Mouse (Mus musculus) urinary bladder, postnatal 25 days (tissue): ENCODE measurements around the gene Ece2.

Source experiments
- DNase-seq: peaks from one replicate; pipeline ENCODE4 v3.0.0; 2022; ENCODE audit warnings: low spot score

Ece2 gene

DNA sequence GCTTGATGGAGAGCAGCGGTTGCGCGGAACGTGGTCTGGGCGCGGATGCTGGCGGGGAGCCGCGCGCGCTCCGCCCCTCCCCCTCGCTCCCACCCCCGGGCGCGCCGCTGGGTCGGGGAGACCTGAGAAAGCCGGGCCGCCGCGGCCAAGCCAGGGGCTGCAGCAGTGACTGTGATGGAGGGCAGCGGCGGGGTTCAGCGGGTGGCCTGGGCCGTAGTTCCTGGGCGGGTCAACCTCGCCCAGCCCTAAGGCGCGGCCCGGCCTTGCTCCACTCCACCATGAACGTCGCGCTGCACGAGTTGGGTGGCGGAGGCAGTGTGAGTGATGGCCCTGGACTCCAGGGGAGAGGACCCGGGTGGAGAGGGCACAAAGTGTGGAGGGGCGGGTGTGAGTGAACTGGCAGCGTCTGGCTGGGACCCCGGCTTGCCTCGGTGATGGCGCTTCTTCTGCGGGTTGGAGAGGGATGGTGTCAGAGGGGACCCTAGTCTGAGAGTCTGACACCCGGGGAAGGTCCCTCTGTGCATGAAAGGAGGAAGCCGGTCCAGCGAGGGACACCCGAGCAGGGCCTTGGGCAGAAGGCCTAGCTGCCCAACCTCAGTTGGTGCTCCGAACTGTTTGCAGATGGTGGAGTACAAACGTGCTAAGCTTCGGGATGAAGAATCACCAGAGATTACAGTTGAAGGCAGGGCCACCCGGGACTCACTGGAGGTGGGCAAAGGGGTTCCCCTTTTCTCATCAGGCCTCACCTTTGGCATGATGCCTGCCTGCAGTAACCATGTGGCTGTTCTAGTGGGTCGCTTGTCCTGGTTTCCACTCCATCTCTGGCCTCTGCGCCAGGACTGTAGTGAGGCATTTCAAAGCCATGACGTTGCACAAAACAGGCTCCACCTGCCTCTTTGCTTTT, at the start of gene Ece2:
Gene Ece2 (plus strand): TSS at position 98 of the 904 bp plus-strand sequence.
- DNase-seq, result no peak

DNA sequence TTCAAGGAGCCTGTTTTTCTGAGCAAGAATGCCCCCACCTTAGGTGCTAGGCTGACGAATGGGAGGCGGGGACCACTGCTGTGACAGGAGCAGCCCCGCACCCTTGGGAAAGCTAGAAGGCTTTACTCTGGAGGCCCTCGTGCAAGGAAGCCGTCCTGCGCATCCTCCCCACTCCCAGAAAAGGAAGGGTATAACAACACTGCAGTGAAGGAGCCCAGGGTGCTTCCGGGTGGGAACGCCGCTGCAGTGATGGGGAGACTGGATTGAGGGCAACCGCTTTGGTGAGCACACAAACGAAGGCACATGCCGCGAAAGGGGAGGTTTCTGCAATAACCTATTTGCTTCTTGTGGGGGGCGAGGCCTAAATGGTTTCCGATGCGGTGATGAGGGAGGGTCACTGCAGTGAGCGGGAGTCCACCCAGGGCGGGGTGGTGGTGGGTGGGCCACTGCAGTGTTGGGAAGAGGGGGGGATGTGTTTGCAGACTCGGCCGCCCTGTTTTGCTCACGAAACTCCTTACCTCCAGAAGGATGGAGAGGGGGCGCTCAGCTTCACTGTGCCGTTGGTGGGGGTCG, 40.2 kb upstream of the Ece2 start, which contains the start of gene Vwa5b2:
Gene Vwa5b2 (plus strand): TSS at position 106 of the 573 bp plus-strand sequence.
- DNase-seq, result no peak

DNA sequence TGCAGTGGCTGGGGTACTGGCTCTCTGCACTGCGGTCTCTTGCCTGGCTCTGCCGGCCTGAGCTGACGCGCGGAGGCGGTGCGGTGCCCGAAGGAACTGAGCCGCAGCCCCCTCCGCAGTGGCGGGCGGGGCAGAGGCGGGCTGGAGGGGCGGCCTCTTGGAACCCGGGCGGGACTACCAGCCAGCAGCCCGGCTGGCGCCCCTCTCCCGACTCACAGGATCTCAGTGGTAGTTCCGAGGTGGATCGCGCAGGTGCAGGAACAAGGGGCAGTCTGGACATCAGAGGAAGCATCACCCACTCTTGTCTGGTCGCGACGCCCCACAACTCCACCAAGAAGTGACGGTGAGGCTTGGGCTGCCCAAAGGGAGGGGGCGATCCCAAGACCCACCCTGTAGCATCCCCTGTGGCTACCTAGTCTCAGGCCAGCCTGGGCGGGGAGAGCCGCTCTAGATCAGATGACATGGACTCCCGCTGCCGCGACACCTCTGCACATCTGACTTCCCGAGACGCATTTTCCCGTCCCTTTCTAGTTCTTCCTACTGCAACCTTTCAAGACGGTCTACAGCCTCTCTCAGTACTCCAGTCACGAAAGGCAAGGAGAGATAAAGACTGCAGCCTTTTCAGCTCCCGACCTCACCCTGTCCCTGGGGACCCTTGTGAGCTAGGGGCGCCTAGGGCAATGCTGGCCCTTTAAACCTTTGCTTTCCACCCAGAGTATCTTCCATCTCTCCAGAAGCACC, 39.5 kb upstream of the Ece2 start:
- DNase-seq, result no peak

DNA sequence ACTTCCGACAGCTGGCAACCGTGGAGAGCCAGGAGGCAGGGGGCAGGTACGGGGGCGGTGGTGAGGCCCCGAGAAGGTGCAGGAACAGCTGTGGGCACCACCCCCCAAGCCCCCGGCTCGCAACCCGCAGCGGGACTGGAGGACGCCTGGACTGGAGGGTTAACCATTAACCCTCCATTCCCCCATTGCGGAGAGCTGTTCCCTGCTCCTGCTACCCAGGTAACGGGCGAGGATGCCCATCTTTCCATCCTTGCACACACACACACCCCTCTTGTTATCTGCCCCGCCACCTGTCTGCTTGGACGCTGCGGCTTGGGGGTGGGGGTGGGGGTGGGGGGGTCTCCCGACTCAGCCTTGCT, 39.0 kb upstream of the Ece2 start:
- no peak for DNase-seq

DNA sequence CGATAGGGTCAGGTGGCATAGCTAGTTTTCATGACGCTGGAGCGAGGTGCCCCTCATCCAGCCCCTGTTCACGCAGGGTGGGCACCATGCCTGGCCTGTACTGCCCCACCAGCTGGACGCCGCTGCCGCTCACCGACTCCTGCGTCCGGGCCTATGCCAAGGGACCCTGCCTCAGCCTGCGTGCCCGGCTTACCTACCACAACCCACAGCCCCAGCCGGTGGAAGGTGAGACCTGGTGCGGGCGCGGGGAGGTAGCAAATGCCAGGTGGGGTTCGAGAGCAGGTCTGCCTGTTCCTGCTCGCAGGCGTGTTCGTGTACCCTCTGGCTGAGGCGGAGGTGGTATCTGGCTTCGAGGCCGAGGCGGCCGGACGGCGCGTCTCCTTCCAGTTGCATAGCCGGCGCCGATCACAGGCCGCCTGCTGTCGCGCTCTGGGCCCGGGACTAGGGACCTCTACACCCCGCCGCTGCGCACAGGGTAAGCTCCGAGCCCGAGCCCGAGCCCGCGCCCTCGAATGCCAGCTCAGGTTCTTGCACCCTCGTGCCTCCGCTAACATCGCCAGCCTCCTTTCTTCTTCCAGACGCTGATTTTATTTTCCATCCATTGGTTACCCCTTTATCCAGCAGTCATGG, 38.4 kb upstream of the Ece2 start:
- DNase-seq, result no peak

DNA sequence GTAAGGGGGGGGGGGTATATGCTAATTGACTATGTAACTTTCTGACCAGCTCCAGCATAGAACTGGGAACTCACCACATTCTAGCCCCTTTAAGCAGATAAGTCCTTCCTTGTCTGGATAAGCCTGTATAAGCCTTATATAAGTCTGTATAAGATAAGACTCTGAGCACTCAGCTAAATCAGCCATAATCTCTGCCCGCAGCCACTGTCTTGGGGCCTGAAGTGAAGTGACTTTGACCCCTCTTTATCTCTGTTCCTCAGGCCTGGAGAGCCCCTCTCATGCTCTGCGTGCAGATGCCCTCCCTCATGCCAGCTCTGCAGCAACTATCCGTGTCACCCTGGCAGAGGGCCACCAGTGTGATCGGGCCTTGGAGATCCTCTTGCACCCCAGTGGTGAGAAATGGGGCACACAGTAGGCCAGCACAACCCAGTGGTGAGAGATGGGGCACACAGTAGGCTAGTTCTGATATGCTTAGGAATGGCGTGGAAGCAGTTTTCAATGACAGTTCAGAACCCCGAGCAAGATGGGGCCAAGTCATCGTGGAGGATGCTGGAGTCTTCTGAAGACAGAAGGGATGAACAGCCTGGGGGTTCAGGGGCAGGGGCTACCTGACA, 34.5 kb upstream of the Ece2 start:
- no peak for DNase-seq

DNA sequence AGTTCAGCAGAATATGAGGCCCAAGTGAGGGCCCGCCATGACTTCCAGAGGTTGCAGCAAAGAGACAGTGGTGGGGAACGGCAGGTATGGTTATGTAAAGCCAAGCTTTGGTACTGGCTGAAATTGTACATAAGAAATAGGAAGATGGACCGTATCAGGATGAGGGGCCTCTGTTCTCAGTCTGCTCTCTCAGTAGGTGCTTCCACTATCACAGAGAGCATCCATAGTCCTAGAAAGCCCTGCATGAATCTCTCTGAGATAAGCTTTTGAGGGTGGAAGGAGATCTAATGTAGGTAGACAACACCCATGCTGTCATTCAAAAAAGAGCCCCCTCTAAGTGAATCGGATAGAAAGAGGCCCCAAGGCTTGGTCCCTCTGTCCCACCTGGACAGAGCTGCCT, 33.9 kb upstream of the Ece2 start:
- no peak for DNase-seq

DNA sequence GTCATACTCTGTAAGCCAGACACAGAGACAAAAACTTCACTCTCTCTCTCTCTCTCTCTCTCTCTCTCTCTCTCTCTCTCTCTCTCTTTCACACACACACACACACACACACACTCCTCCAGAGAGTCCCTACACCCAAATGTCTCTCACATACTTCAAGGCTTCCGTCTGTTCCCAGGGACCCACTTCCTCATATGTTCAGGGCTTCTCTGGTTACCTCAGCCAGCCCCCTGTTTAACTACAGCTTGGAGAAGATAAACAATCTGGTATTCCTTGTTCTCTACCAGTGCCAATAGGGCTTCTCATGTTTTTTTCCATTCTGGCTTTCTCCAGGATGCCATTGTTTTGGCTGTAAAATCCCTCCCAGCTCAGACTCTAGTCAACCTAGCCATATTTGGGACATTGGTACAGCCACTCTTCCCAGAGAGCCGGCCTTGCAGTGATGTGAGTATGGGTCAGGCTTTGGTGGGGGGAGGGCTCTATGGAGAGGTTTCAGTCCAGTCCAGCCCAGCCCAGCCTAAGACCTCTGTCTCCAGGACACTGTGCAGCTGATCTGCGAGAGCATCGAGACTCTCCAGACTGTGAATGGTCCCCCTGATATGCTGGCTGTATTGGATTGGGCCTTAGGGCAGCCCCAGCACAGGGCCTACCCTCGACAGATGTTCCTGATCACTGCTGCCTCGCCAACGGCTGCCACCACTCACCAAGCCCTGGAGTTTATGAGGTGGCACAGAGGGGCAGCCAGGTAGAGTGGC, 32.8 kb upstream of the Ece2 start:
- no peak for DNase-seq

DNA sequence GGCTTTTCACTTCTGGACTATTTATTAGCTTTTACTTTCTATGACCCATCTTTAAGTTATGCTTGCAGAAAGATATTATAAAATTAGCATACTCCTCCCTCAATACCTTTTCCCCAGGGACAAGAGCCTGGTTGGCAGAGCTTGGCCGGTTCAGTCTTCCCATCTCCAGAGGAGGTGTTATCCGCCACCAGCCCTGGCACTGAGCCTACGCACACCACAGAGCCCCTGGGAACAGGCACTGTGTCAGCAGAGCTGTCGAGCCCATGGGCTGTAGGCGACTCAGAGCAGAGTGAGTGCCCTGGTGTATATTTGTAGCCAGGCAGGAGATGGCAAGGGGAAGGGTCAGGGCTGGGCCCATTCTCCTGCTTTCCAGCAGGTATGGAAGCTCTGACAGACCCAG, 29.1 kb upstream of the Ece2 start:
- DNase-seq, result no peak

DNA sequence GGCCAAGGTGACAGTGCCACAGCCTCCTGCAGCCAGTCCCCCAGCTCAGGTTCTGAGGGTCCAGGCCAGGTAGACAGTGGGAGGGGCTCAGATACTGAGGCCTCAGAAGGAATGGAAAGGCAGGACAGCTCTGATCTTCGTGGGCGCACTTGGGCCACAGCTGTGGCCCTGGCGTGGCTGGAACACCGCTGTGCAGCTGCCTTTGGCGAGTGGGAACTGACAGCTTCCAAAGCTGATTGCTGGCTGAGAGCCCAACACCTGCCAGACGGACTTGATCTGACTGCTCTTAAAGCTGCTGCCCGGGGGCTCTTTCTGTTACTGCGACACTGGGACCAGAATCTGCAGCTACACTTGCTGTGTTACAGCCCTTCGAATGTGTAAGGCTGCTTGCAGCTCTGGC, 24.9 kb upstream of the Ece2 start:
- no peak for DNase-seq

DNA sequence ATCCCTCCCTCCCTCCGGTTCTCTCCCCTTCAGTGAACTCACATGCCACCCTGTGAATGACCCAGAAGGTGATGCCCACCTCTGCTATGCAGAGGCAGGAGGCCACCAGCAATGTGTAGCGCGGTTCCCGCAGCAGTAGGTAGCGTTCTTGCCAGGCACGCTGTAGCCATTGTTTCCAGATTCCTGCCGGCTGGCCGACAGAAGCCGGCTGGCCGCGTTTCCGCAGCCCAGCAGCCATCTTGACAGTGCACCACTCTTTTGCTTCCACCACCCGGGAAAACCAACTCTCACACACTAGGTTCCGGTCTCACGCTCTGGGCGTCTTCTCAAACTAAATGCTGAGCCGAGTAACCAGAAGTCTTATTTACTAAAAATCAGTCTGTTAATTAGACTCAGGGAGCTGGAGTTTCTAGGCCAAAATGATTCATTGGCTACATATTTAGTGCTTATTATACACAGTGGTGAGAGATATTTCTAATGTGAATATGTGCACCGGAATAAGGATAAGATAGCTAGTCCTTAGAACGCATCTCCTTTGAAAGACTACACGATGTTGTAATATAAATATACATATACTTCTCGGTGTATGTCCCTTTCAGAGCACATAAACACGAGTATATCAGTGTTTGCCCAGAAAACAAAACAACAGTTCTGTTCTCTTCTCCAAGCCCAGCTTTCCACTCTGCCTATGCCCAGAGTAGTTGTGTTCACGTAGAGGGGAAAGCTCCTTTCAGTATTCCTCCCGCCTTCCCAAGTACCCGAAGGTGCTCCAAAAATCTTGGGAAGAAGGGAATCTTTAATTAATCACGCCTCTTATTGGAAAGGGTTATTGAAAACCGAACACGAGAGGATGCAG, 18.9 kb upstream of the Ece2 start:
- peak; percentile 69 for DNase-seq

DNA sequence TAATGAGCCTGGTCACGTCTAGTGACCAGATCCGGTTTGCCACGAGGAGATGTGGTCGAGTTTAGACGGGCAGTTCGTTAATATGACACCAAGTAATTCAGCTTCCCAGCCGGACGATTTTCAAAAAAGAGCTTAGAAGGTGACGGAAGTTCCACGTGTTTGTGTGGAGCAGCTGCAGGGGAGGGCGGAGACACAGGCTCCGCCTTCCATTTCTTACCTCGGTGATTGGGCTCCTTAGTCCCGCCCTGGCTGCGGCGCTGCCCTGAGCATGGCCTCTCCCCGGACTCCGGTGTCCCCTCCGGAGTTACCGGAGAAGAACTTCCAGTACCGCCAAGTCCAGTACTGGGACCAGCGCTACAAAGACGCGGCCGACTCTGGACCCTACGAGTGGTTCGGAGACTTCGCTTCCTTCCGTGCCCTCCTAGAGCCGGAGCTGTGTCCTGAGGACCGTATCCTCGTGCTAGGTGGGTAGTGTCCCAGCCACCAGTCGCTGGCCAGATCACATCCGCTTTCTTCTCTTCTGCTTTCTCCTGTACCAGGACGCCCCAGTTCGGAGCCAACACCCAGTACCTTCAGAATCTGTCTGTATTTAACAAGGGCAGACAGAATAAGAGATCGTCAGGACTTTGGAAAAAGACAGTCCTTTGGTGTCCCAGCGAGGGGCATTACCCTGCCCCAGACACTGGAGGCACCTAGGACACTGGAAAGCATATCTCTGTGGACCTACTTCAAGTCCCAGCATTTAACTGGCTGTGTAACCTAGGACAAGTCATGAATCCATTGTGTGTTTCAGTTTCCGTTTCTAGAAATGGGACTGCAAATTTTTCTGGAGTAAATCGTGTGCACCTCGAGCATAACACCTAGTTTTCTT, 18.0 kb upstream of the Ece2 start, which contains the start of the genes Eef1akmt4, Gm49333 and Alg3:
Gene Eef1akmt4 (plus strand): TSS at position 237 of the 871 bp plus-strand sequence.
Gene Gm49333 (plus strand): TSS at position 254 of the 871 bp plus-strand sequence.
Gene Alg3 (minus strand): TSS at position 379 of the 871 bp plus-strand sequence.
- DNase-seq, result peak; percentile 72

DNA sequence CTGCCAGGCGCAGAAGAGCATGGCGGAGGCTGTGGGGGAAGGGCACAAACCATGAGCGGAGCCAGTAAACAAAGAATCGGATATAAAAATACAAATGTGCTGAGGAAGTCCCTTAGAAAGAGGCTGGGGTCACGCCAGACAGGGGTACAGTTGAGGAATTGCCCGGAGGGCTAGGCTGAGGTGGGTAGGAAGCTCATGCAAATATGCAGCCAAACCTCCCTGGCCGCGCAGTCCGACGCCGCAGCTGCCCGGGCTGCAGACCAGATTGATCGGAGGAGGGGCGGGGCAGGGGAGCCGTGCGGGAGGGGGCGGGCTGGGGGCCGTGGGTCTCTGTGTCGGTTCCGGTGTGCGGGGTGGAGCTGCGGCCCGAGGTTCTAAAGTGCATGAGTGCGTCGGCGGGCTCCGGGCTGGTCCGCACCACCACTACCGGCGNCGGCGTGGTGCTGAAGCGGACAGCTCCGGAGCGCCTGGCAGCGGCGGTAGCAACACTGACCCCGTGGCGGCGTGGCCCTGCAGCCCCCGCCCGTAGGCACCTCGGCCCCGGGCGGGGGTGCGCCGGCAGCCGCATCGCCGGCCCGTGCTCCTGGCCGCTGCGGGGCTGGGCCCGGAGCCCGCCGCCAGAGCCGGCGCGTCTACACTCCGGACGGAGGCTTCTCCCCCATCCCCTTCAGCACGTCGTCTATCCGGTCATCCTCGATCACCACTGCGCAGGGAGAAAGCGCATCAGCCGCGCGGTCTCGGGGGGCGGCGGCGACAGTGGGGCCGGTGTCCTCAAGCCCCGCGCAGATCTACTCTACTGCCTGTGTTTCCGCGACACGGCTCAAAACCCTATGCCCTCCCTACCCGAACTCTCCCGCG, 9.9 kb upstream of the Ece2 start:
- no peak for DNase-seq

DNA sequence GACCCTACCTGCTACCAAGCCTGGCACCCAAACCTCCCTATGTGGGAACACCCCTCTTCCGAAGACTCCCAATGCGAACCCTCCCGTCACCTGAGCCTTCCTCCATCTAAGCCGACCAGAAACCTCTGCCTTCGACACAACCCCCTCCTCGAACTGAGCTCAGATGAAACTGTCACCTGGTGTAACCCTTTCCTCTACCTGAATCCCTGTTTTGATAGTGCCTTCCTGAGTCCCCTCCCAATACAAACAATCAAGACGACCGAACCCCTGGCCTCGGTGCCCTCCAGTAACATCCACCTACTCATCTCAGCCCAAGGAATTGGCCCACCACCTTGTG, 9.3 kb upstream of the Ece2 start:
- no peak for DNase-seq

DNA sequence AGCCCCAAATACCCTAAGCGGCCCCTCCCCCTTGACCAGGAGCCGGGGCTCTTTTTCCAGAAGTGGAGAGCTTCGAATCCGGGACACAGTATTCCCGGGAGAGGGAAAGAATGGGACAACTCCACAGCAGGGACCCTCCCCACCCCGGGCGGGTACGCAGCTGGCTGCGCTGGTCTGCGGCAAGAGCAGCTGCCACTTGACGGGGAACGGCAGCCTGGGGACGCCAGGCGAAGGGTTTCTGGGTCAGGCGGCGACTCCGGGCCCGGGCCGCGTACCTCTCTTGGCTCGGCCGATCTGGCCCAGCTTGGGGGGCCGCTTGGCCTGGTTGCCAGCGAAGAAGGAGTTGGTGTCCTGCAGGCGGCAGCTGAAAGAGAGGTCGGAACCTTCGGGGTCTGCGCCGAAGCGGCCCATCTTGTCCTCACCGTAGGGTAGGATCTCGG, 8.9 kb upstream of the Ece2 start:
- no peak for DNase-seq

DNA sequence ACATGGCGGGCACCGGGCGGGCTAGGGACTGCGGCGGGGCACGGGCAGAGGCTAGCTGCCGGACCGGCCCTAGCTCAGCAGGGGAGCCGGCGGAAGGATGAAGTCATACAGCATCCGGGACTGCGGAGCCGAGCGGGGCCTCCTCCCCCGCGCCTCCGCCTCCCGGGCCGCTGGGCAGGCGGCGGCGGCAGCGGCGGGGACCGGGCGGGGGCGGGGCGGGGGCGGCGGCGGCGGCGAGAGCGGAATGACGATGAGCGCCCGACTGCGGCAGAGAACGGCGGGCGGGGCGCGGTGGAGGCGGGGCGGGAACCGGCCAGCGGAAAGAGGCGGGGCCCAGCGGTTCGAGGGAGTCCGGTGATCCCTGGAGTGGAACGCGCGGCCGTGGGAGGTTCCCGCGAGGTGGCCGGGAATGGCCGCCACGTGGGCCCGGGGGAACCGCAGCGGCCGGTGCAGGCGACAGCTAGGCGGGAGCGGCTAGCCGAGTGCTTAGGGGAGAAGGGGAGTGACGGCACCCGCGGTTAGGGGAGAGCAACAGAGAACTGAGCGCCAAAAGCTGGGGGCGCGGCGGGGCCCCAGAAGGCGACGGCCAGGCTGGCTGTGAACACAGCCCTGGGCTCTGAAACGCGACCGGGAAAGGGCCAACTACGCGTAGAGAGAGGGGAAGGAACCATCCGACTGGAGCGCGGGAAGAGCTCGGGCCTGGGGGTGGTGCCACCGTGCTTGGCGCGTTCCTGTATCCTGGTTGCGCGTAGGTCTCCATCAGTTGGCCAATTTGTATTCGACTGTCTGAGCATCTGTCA, 8.2 kb upstream of the Ece2 start, which contains the start of gene Camk2n2:
Gene Camk2n2 (minus strand): TSS at position 97 of the 800 bp plus-strand sequence.
- DNase-seq, result peak; percentile 59
